Mouse (Mus musculus): ENCODE results near the gene Galk1. TPM values are rescaled to one million over a fixed set of nuclear protein-coding genes. Genes with fewer than 3 reads are reported as not detected.

Gene Galk1
- polyA plus RNA-seq (2016; fragmentation: Nextera tagmentation; extraction: Ambion mirVana) = 184 and 204 TPM in 2 replicates

- Histone ChIP-seq H3K9me3 (no peaks in the 10 kb centered on the region), H3K4me1 (replicated peaks) (peaks cover 53% of the 10 kb centered on the region), H3K27me3 (ENCODE audit: insufficient read depth, poor library complexity, severe bottlenecking) (peaks cover 13% of the 10 kb centered on the region; the same call in 1 of the 2 replicates), H3K36me3 (peaks cover 34% of the 10 kb centered on the region), H3K4me3 (peak within 1 kb of the TSS; percentile 66), H3K27ac (peak within 1 kb of the TSS; percentile 90)
- WGBS = under 1% methylated on average over 55 of the region's 55 CpGs
- DNase-seq (ENCODE audit: low spot score) = peak; percentile 90
These were observed at the start of gene Galk1 for GRCm38 (mm10) chr11:116012262-116012947. TSS of gene Galk1 (minus strand) at chr11:116012719.

- peaks cover 67% of the 10 kb centered on the region for H3K36me3 ChIP-seq
- 86% methylated on average over 13 of the region's 13 CpGs for WGBS
These were observed 49.3 kb upstream of the Galk1 start for GRCm38 (mm10) chr11:116061641-116062415.

GRCm38 (mm10) chr11:116060596-116060995 lies 48.1 kb upstream of the Galk1 start:
- 93% methylated on average over 9 of the region's 9 CpGs for WGBS
- Histone ChIP-seq H3K36me3 (peaks cover 79% of the 10 kb centered on the region), H3K4me3 (no peak overlapping the region)

More at GRCm38 (mm10) chr11:116061641-116062415, 49.3 kb upstream of the Galk1 start:
- Histone ChIP-seq H3K27me3 (ENCODE audit: insufficient read depth, poor library complexity, severe bottlenecking) (no peaks in the 10 kb centered on the region), H3K9me3 (no peaks in the 10 kb centered on the region), H3K4me3 (no peak overlapping the region), H3K27ac (0 out of 2 replicates have a peak overlapping the region, but pooled peaks have one; percentile 47), H3K4me1 (replicated peaks) (peaks cover 15% of the 10 kb centered on the region)
- no peak for DNase-seq (ENCODE audit: low spot score)

GRCm38 (mm10) chr11:116059691-116060025 lies 47.1 kb upstream of the Galk1 start:
- Histone ChIP-seq H3K4me3 (no peak overlapping the region), H3K9me3 (no peaks in the 10 kb centered on the region), H3K36me3 (peaks cover 88% of the 10 kb centered on the region), H3K27ac (no peak overlapping the region), H3K27me3 (ENCODE audit: insufficient read depth, poor library complexity, severe bottlenecking) (no peaks in the 10 kb centered on the region), H3K4me1 (replicated peaks) (peaks cover 15% of the 10 kb centered on the region)
- 96% methylated on average over 11 of the region's 11 CpGs for WGBS
- DNase-seq (ENCODE audit: low spot score) = no peak

More at GRCm38 (mm10) chr11:116060596-116060995, 48.1 kb upstream of the Galk1 start:
- DNase-seq (ENCODE audit: low spot score) = no peak
- peaks cover 15% of the 10 kb centered on the region for H3K4me1 ChIP-seq (replicated peaks)
- no peaks in the 10 kb centered on the region for H3K27me3 ChIP-seq (ENCODE audit: insufficient read depth, poor library complexity, severe bottlenecking)
- H3K27ac ChIP-seq = no peak overlapping the region
- H3K9me3 ChIP-seq = no peaks in the 10 kb centered on the region

DNA sequence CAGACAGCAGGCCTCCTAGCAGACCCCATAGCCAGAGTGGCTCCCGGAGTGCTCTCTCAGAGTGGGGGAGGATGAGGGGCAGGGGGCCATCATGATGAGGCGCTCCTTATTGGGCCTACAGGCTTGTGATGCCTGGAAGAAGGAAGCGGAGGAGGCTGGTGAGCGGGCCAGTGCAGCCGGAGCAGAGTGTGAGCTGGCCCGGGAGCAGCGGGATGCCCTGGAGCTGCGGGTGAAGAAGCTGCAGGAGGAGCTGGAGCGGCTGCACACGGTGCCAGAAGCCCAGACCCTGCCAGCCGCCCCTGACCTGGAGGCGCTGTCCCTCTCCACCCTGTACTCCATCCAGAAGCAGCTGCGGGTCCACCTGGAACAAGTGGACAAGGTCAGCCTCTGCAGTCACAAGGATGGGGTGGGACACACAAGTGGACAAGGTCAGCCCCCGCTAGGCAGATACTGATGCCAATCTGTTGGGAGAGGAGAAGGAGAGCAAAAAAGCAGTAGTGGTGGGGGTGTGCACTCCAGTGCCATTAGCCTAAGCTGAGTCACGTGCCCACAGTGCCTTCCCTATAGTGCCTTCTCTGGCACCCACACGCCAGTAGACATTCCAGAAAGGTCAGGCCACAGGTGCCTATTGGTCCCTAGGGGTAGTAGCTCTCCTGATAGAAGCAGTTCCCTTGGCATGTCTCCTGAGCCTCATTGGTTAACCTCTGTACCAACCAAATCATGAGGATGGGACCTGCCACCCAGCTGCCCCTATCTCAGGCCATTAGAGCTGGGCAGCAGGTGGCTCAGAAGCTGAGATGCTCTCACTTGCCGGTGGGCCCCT lies 46.6 kb upstream of the Galk1 start:
- Histone ChIP-seq H3K9me3 (no peaks in the 10 kb centered on the region), H3K4me3 (no peak overlapping the region), H3K27ac (0 out of 2 replicates have a peak overlapping the region, but pooled peaks have one; percentile 14), H3K27me3 (ENCODE audit: insufficient read depth, poor library complexity, severe bottlenecking) (no peaks in the 10 kb centered on the region), H3K36me3 (peaks cover 94% of the 10 kb centered on the region), H3K4me1 (replicated peaks) (peaks cover 15% of the 10 kb centered on the region)
- DNase-seq (ENCODE audit: low spot score) = no peak
- 95% methylated on average over 17 of the region's 17 CpGs for WGBS

DNA sequence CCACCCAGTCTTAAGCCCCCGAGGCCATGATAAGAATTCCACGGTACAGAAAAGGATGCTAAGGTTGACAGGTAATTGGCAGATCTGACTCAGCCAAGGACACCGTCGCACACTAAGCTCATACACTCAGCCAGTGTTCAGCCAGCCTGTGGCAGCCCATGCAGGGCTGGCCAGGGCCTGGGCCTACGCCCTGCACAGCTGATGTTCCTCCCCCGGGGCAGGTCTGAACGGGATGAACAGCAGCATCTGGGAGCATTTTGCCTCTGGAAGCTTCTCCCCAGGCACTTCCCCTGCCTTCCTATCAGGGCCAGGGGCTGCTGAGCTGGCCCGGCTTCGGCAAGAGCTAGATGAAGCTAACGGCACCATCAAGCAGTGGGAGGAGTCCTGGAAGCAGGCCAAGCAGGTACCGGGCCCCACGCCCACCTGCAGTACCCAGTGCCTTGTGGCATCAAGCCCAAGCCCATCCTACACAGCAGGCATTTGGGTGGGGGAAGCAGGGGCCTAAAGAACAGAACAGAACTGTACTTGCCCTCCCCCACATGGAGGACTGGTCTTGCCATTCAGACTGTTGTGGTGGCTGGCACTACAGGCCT lies 45.6 kb upstream of the Galk1 start:
- peaks cover 100% of the 10 kb centered on the region for H3K36me3 ChIP-seq
- H3K9me3 ChIP-seq = no peaks in the 10 kb centered on the region
- no peaks in the 10 kb centered on the region for H3K27me3 ChIP-seq (ENCODE audit: insufficient read depth, poor library complexity, severe bottlenecking)
- H3K4me3 ChIP-seq = no peak overlapping the region
- no peak for DNase-seq (ENCODE audit: low spot score)
- 88% methylated on average over 12 of the region's 12 CpGs for WGBS
- no peak overlapping the region for H3K27ac ChIP-seq
- H3K4me1 ChIP-seq (replicated peaks) = peaks cover 8% of the 10 kb centered on the region

- 87% methylated on average over 4 of the region's 4 CpGs for WGBS
- H3K9me3 ChIP-seq = no peaks in the 10 kb centered on the region
- peaks cover 100% of the 10 kb centered on the region for H3K36me3 ChIP-seq
These were observed 44.8 kb upstream of the Galk1 start for GRCm38 (mm10) chr11:116057237-116057881.

DNA sequence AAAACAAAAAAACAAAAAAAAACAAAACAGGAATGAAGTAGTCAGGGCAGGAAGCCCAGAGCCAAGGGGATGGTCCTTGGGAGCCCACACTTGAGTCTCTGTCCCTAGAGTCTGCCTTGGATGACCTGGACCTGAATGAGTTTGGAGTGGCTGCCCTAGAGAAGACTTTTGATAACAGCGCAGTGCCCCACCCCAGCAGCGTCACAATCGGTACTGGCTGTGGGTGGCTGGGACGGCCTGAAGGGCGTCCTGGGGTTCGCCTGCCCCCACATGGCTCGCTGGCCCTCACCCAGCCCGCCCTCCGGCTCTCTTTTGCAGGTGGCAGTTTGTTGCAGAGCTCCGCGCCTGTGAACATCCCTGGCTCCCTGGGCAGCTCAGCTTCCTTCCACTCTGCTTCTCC lies 43.4 kb upstream of the Galk1 start:
- H3K4me3 ChIP-seq = no peak overlapping the region
- no peaks in the 10 kb centered on the region for H3K9me3 ChIP-seq
- no peak for DNase-seq (ENCODE audit: low spot score)
- H3K4me1 ChIP-seq (replicated peaks) = no peaks in the 10 kb centered on the region
- 94% methylated on average over 11 of the region's 11 CpGs for WGBS
- H3K27ac ChIP-seq = no peak overlapping the region
- peaks cover 100% of the 10 kb centered on the region for H3K36me3 ChIP-seq
- no peaks in the 10 kb centered on the region for H3K27me3 ChIP-seq (ENCODE audit: insufficient read depth, poor library complexity, severe bottlenecking)

More at GRCm38 (mm10) chr11:116057237-116057881, 44.8 kb upstream of the Galk1 start:
- DNase-seq (ENCODE audit: low spot score) = no peak
- no peak overlapping the region for H3K27ac ChIP-seq
- no peaks in the 10 kb centered on the region for H3K27me3 ChIP-seq (ENCODE audit: insufficient read depth, poor library complexity, severe bottlenecking)
- no peak overlapping the region for H3K4me3 ChIP-seq
- peaks cover 3% of the 10 kb centered on the region for H3K4me1 ChIP-seq (replicated peaks)

- no peak for DNase-seq (ENCODE audit: low spot score)
- Histone ChIP-seq H3K27me3 (ENCODE audit: insufficient read depth, poor library complexity, severe bottlenecking) (no peaks in the 10 kb centered on the region), H3K4me1 (replicated peaks) (no peaks in the 10 kb centered on the region), H3K36me3 (peaks cover 100% of the 10 kb centered on the region), H3K9me3 (no peaks in the 10 kb centered on the region; the same call in 1 of the 2 replicates), H3K27ac (no peak overlapping the region), H3K4me3 (no peak overlapping the region)
- WGBS = 96% methylated on average over 9 of the region's 9 CpGs
These were observed 41.2 kb upstream of the Galk1 start for GRCm38 (mm10) chr11:116053510-116054229.

GRCm38 (mm10) chr11:116050196-116050595 lies 37.7 kb upstream of the Galk1 start:
- WGBS = 91% methylated on average over 4 of the region's 4 CpGs

DNA sequence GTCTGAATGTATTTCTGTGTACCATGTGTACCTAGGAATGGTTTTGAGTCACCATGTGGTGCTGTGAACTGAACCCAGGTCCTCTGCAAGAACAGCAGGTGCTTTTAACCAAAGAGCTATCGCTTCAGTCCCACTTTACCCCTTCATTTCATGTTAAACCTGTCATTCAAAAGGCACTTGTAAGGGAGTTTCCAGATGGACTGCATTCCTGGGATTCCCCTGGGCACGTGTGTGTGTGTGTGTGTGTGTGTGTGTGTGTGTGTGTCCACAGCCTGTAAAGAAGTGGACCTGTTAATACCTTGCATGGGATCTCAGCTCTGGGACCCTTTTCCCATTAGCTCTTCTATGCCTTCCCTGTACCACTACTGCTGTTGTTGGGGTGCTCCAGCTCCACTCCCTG lies 37.1 kb upstream of the Galk1 start:
- no peaks in the 10 kb centered on the region; the same call in 1 of the 2 replicates for H3K9me3 ChIP-seq
- no peak overlapping the region for H3K4me3 ChIP-seq
- no peaks in the 10 kb centered on the region for H3K4me1 ChIP-seq (replicated peaks)
- DNase-seq (ENCODE audit: low spot score) = no peak
- no peak overlapping the region for H3K27ac ChIP-seq
- no peaks in the 10 kb centered on the region for H3K27me3 ChIP-seq (ENCODE audit: insufficient read depth, poor library complexity, severe bottlenecking)
- H3K36me3 ChIP-seq = peaks cover 100% of the 10 kb centered on the region
- 91% methylated on average over 2 of the region's 2 CpGs for WGBS

More at GRCm38 (mm10) chr11:116050196-116050595, 37.7 kb upstream of the Galk1 start:
- H3K27me3 ChIP-seq (ENCODE audit: insufficient read depth, poor library complexity, severe bottlenecking) = no peaks in the 10 kb centered on the region
- H3K4me1 ChIP-seq (replicated peaks) = no peaks in the 10 kb centered on the region
- peaks cover 100% of the 10 kb centered on the region for H3K36me3 ChIP-seq
- no peak for DNase-seq (ENCODE audit: low spot score)
- H3K4me3 ChIP-seq = no peak overlapping the region
- no peaks in the 10 kb centered on the region; the same call in 1 of the 2 replicates for H3K9me3 ChIP-seq
- no peak overlapping the region for H3K27ac ChIP-seq
